ENCODE assay signal across 34 mouse cellular contexts in the genomic region with DNA sequence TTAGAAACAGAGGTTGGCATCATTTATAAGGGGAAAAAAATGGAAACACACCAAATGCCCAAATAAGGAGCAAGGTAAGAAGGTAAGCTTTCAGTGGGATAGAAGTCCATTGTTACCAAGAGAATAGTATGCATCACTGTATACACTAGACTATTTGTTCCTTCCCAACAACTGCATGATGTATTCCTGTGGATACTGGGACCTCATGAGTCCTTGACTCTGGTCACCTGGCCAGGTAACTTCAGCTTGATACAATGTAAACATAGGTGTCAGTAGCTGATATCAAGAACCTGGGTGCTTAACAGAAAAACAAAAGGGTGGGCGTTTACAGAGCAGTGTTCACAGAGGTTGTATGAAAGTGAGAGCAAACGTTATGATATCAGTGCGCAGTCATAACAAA. TPM values are rescaled to one million over a fixed set of nuclear protein-coding genes. Genes with fewer than 3 reads are reported as not detected.
"Had no signal": no experiment of that assay in that cellular context is flagged by ENCODE, and none has a peak within 500 bp of the region (broad histone marks: within the 10 kb centered on the region; RNA-seq: fewer than 3 reads in every experiment).

No protein-coding gene starts in this region.

- H3K9me3 ChIP-seq: limb, embryonic 10.5 days; limb, embryonic 13.5 days; limb, embryonic 15.5 days; liver, embryonic 13.5 days; liver, embryonic 15.5 days; lung, embryonic 15.5 days; midbrain, embryonic 10.5 days; midbrain, embryonic 12.5 days; midbrain, embryonic 13.5 days; midbrain, embryonic 15.5 days had no signal

- H3K27ac ChIP-seq: left cerebral cortex, adult 2 months; limb, embryonic 10.5 days; limb, embryonic 12.5 days; limb, embryonic 13.5 days; limb, embryonic 15.5 days; liver, embryonic 12.5 days; liver, embryonic 13.5 days; liver, embryonic 14.5 days; liver, embryonic 15.5 days; lung, embryonic 15.5 days; macrophage; midbrain, embryonic 10.5 days; midbrain, embryonic 12.5 days; midbrain, embryonic 13.5 days; midbrain, embryonic 15.5 days had no signal

- H3K4me3 ChIP-seq: left cerebral cortex, adult 2 months; limb, embryonic 10.5 days; limb, embryonic 12.5 days; limb, embryonic 13.5 days; limb, embryonic 15.5 days; liver, embryonic 12.5 days; liver, embryonic 13.5 days; liver, embryonic 15.5 days; lung, embryonic 15.5 days; megakaryocyte, embryonic 14.5 days; midbrain, embryonic 10.5 days; midbrain, embryonic 12.5 days; midbrain, embryonic 13.5 days; midbrain, embryonic 15.5 days; myocyte had no signal

- ATAC-seq: liver, embryonic 12.5 days; liver, postnatal 0 days; lung, postnatal 0 days; midbrain, embryonic 13.5 days; midbrain, embryonic 15.5 days; midbrain, embryonic 16.5 days had no signal

- H3K27me3 ChIP-seq: limb, embryonic 15.5 days; liver, embryonic 12.5 days; liver, embryonic 13.5 days; liver, embryonic 15.5 days; lung, embryonic 15.5 days; megakaryocyte, embryonic 14.5 days; midbrain, embryonic 12.5 days; midbrain, embryonic 13.5 days; midbrain, embryonic 15.5 days had no signal

- H3K9ac ChIP-seq: limb, embryonic 12.5 days; limb, embryonic 13.5 days; limb, embryonic 15.5 days; liver, embryonic 12.5 days; liver, embryonic 13.5 days; liver, embryonic 14.5 days; liver, embryonic 15.5 days; liver, postnatal 0 days; lung, embryonic 14.5 days; lung, embryonic 15.5 days; midbrain, embryonic 12.5 days; midbrain, embryonic 13.5 days; midbrain, embryonic 15.5 days had no signal

- H3K4me1 ChIP-seq: limb, embryonic 10.5 days; limb, embryonic 12.5 days; limb, embryonic 13.5 days; limb, embryonic 15.5 days; liver, embryonic 12.5 days; liver, embryonic 13.5 days; liver, embryonic 15.5 days; lung, embryonic 15.5 days; megakaryocyte, embryonic 14.5 days had no signal

- H3K4me2 ChIP-seq: limb, embryonic 12.5 days; limb, embryonic 13.5 days; limb, embryonic 15.5 days; liver, embryonic 11.5 days; liver, embryonic 12.5 days; liver, embryonic 13.5 days; liver, embryonic 15.5 days; lung, embryonic 14.5 days; lung, embryonic 15.5 days; midbrain, embryonic 11.5 days; midbrain, embryonic 12.5 days; midbrain, embryonic 13.5 days; midbrain, embryonic 15.5 days had no signal

- DNase-seq: left cerebral cortex, postnatal 4 days; liver; liver, embryonic 13.5 days; liver, postnatal 0 days; lung, adult 18-20 months; lung, adult 2 months; lung, embryonic 14.5 days; lung, postnatal 10 days; lung, postnatal 14 days; lung, postnatal 36 days; lung, postnatal 4 days; midbrain, embryonic 14.5 days had no signal

- H3K36me3 ChIP-seq: limb, embryonic 10.5 days; limb, embryonic 12.5 days; limb, embryonic 13.5 days; limb, embryonic 15.5 days; liver, embryonic 12.5 days; liver, embryonic 13.5 days; liver, embryonic 15.5 days; lung, embryonic 15.5 days; midbrain, embryonic 10.5 days; midbrain, embryonic 12.5 days; midbrain, embryonic 13.5 days; midbrain, embryonic 15.5 days had no signal

RNA-seq across cellular contexts. Expression of gene Stk32b, which starts 24.2 kb away (rescaled TPM):
- polyA plus RNA-seq: liver, adult 2 months; macrophage; myocyte had no signal

RNA-seq across cellular contexts. Expression of gene Cytl1, which starts 42.6 kb away (rescaled TPM):
- polyA plus RNA-seq: liver, adult 2 months; liver, embryonic 11.5 days; liver, embryonic 12.5 days; liver, embryonic 13.5 days; liver, embryonic 16.5 days; liver, postnatal 0 days; macrophage; midbrain, embryonic 11.5 days; midbrain, embryonic 14.5 days; myocyte had no signal
